Mouse (Mus musculus) liver, embryonic 14.5 days (tissue): ENCODE measurements around the gene Cd200r1. TPM values are rescaled to one million over a fixed set of nuclear protein-coding genes. Genes with fewer than 3 reads are reported as not detected.
"Not testable (repeated sequence)": the region's sequence is repeated elsewhere in the genome, so short reads cannot be mapped to it uniquely, and the experiment has no call there.

Experiments used
- ATAC-seq: fragments of 200-750 bp; cut with Nextera tagmentation; 2 replicates; pipeline ENCODE4 v1.8.0; 2017; ENCODE audit warnings: moderate number of reproducible peaks, mild to moderate bottlenecking, moderate library complexity; ENCODE audit not compliant: insufficient read depth
- DNase-seq, 3 experiments: peaks; one replicate each; pipeline ENCODE4 v3.0.0-alpha.2; 2012 to 2013; ENCODE audit warnings: low read depth in 3 of 3, low spot score in 3 of 3
- H3K27ac ChIP-seq: fragments of 300-500 bp; sonication (generic); 2 replicates; pipeline ENCODE4 v1.5.1; 2014; ENCODE audit warnings: moderate library complexity, mild to moderate bottlenecking, control low read depth, inconsistent platforms
- H3K27me3 ChIP-seq: fragments of 300-500 bp; sonication (generic); 2 replicates; pipeline ENCODE4 v1.6.1; 2014; ENCODE audit warnings: mild to moderate bottlenecking, low read length, moderate library complexity; ENCODE audit not compliant: control insufficient read depth, insufficient read depth
- H3K36me3 ChIP-seq: fragments of 300-500 bp; sonication (generic); replicated peaks from 2 replicates; pipeline ENCODE4 v1.6.1; 2014; ENCODE audit warnings: low read depth; ENCODE audit not compliant: control insufficient read depth, insufficient read depth
- H3K4me1 ChIP-seq, 2 experiments: fragments of 200-500 bp in 1 of 2; fragments of 300-500 bp in 1 of 2; sonication (generic) in 1 of 2; replicated peaks; 2 replicates each; pipeline ENCODE4 v1.6.1; 2012 to 2014; ENCODE audit warnings: antibody characterized with exemption in 1 of 2, inconsistent platforms in 1 of 2, low read length in 1 of 2; ENCODE audit not compliant: control insufficient read depth in 2 of 2, insufficient read depth in 2 of 2
- H3K4me2 ChIP-seq: fragments of 300-500 bp; sonication (generic); 2 replicates; pipeline ENCODE4 v1.6.1; 2014; ENCODE audit warnings: low read depth, mild to moderate bottlenecking, control low read depth, moderate library complexity
- H3K4me3 ChIP-seq, 2 experiments: fragments of 200-500 bp in 1 of 2; fragments of 300-500 bp in 1 of 2; sonication (generic) in 1 of 2; 2 replicates each; pipeline ENCODE4 v1.5.1; 2012 to 2014; ENCODE audit warnings: low read depth in 2 of 2, low read length in 2 of 2, mild to moderate bottlenecking in 2 of 2, control low read depth in 1 of 2, inconsistent platforms in 1 of 2, moderate library complexity in 1 of 2; ENCODE audit not compliant: insufficient read depth in 1 of 2
- H3K9ac ChIP-seq: fragments of 300-500 bp; sonication (generic); replicated peaks from 2 replicates; pipeline ENCODE4 v1.6.1; 2014; ENCODE audit warnings: mild to moderate bottlenecking, control low read depth, moderate library complexity
- H3K9me3 ChIP-seq: fragments of 300-500 bp; sonication (generic); 2 replicates; pipeline ENCODE4 v1.6.1; 2016; ENCODE audit warnings: low read length, mixed read lengths; ENCODE audit not compliant: control insufficient read depth
- CTCF ChIP-seq: IDR thresholded peaks from 2 replicates; pipeline ENCODE4 v1.5.1; 2016; ENCODE audit warnings: antibody characterized with exemption, low read depth, control low read depth
- EP300 ChIP-seq: IDR thresholded peaks from 2 replicates; pipeline ENCODE4 v1.6.1; 2016; ENCODE audit warnings: antibody characterized with exemption, low read depth
- WGBS: fragments of 180-500 bp; shearing (Covaris S2); extraction: QIAGEN DNeasy Blood & Tissue Kit; methylation state at CpG from one replicate; pipeline ENCODE4 v1.1.7; 2014; ENCODE audit not compliant: insufficient replicate concordance; 5-methylcytosine and 5-hydroxymethylcytosine counted together
- polyA plus RNA-seq, 2 experiments: library from polyadenylated mRNA; depleted of rRNA in 1 of 2; stranded (reverse) in 1 of 2; unstranded in 1 of 2; fragments of >200 nt; fragmentation: Nextera tagmentation in 1 of 2; extraction: Ambion mirVana in 1 of 2; gene quantifications; 2 replicates each; pipeline versions ENCODE4 v1.2.1 to v1.2.3; 2012 to 2014

Gene Cd200r1
- polyA plus RNA-seq, 2 experiments: 2.1 to 3.4 TPM

DNA sequence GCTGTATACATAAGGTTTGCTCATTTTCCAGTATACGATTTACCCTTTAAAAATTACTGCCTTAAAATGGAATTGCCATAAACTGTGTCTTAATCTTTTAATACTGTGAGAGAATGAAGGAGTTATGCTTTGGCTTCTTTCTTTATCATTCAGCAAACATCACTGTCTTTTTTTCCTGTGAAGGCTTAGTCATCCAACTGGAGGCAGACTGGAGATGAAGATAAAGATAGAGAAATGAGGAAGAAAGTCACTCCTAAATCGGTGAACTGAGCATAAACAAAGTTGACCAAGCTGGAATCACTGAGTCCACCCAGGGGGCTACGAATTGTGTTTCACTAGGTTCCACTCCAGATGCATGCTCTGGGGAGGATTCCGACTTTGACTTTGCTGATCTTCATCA is 55.0 kb downstream of the Cd200r1 start:
- Histone ChIP-seq H3K27me3 (no peaks in the 10 kb centered on the region), H3K4me3 (no peak overlapping the region), H3K4me2 (no peak overlapping the region), H3K27ac (no peak overlapping the region), H3K36me3 (no peaks in the 10 kb centered on the region), H3K9me3 (no peaks in the 10 kb centered on the region), H3K4me1 (no peaks in the 10 kb centered on the region), H3K9ac (no peak overlapping the region)
- TF ChIP-seq EP300 (no peak), CTCF (no peak)
- ATAC-seq (no peak), DNase-seq (no peak)
- WGBS: 27% methylated on average over 4 of the region's 4 CpGs

DNA sequence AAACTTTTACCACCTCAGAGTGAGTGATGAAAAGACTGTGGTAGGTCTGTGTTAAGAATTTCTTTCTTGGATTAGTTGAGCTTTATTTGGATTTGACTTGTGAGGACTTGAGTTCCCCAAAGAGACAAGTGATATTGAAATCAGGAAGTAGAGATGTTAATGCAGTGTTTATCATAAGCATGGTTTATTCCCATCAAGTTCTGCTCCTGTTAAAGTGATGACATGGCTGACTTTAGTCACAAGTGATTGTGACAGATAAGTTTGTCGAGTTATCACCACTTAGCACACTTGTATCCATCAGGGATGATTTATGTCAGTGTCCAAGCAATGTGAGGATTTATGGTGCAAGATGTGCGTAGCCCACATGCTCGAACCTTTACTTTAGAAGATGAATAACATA is 66.8 kb downstream of the Cd200r1 start:
- Histone ChIP-seq H3K4me2 (no peak overlapping the region), H3K27ac (no peak overlapping the region), H3K27me3 (no peaks in the 10 kb centered on the region), H3K9ac (no peak overlapping the region), H3K4me3 (no peak overlapping the region), H3K36me3 (no peaks in the 10 kb centered on the region), H3K4me1 (no peaks in the 10 kb centered on the region), H3K9me3 (no peaks in the 10 kb centered on the region)
- no peak for DNase-seq
- no peak for ATAC-seq
- TF ChIP-seq CTCF (no peak), EP300 (no peak)
- WGBS: 39% methylated on average over 3 of the region's 3 CpGs

DNA sequence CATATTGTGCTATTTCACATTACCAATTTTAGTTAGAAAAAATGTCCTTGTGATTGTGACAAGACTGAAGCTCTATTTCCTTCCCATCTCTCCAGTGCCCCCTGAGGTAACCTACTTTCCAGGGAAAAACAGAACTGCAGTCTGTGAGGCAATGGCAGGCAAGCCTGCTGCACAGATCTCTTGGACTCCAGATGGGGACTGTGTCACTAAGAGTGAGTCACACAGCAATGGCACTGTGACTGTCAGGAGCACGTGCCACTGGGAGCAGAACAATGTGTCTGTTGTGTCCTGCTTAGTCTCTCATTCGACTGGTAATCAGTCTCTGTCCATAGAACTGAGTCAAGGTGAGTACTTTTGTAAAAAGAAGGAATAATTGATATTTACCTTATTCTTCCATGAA is 67.7 kb downstream of the Cd200r1 start:
- H3K9me3 ChIP-seq: not testable (repeated sequence)

More for the DNA sequence above, 67.7 kb downstream of the Cd200r1 start:
- WGBS: 34% methylated on average over 2 of the region's 2 CpGs
- not testable (repeated sequence) for H3K4me1 ChIP-seq, DNase-seq, ATAC-seq, H3K27ac ChIP-seq, H3K36me3 ChIP-seq, H3K4me3 ChIP-seq, H3K9ac ChIP-seq, H3K4me2 ChIP-seq, H3K27me3 ChIP-seq

Other genes starting within 250 kb of the Cd200r1 start
- gene Boc, start 206.8 kb upstream of the Cd200r1 start, polyA plus RNA-seq (2012; rRNA removed): 0.27 and 0.28 TPM in 2 replicates
- 0.15 and 0.35 TPM in 2 replicates for gene Boc, start 206.8 kb upstream of the Cd200r1 start, polyA plus RNA-seq (2014; fragmentation: Nextera tagmentation; extraction: Ambion mirVana)
- 2.2 and 3.9 TPM in 2 replicates for gene Nepro, start 41.4 kb upstream of the Cd200r1 start, polyA plus RNA-seq (2012; rRNA removed)
- gene Nepro, start 41.4 kb upstream of the Cd200r1 start, polyA plus RNA-seq (2014; fragmentation: Nextera tagmentation; extraction: Ambion mirVana): 2.4 and 2.8 TPM in 2 replicates
- gene Gtpbp8, start 19.4 kb upstream of the Cd200r1 start, polyA plus RNA-seq (2012; rRNA removed): 2.6 and 4.1 TPM in 2 replicates
- gene Gtpbp8, start 19.4 kb upstream of the Cd200r1 start, polyA plus RNA-seq (2014; fragmentation: Nextera tagmentation; extraction: Ambion mirVana): 16.3 and 20.2 TPM in 2 replicates
- gene Cd200r4, start 46.0 kb downstream of the Cd200r1 start, polyA plus RNA-seq (2012; rRNA removed): 0.25 and 0.50 TPM in 2 replicates
- 0.52 and 0.53 TPM in 2 replicates for gene Cd200r4, start 46.0 kb downstream of the Cd200r1 start, polyA plus RNA-seq (2014; fragmentation: Nextera tagmentation; extraction: Ambion mirVana)
- not detected in 2 replicates for gene Cd200r2, start 101.4 kb downstream of the Cd200r1 start, polyA plus RNA-seq (2012; rRNA removed)
- gene Cd200r2, start 101.4 kb downstream of the Cd200r1 start, polyA plus RNA-seq (2014; fragmentation: Nextera tagmentation; extraction: Ambion mirVana): not detected in 2 replicates
- 0.38 and 0.68 TPM in 2 replicates for gene Cd200r3, start 177.9 kb downstream of the Cd200r1 start, polyA plus RNA-seq (2012; rRNA removed)
- gene Cd200r3, start 177.9 kb downstream of the Cd200r1 start, polyA plus RNA-seq (2014; fragmentation: Nextera tagmentation; extraction: Ambion mirVana): 0.98 and 1.2 TPM in 2 replicates